Mouse (Mus musculus): ENCODE data around the gene Pptc7.

Pptc7 gene

DNA sequence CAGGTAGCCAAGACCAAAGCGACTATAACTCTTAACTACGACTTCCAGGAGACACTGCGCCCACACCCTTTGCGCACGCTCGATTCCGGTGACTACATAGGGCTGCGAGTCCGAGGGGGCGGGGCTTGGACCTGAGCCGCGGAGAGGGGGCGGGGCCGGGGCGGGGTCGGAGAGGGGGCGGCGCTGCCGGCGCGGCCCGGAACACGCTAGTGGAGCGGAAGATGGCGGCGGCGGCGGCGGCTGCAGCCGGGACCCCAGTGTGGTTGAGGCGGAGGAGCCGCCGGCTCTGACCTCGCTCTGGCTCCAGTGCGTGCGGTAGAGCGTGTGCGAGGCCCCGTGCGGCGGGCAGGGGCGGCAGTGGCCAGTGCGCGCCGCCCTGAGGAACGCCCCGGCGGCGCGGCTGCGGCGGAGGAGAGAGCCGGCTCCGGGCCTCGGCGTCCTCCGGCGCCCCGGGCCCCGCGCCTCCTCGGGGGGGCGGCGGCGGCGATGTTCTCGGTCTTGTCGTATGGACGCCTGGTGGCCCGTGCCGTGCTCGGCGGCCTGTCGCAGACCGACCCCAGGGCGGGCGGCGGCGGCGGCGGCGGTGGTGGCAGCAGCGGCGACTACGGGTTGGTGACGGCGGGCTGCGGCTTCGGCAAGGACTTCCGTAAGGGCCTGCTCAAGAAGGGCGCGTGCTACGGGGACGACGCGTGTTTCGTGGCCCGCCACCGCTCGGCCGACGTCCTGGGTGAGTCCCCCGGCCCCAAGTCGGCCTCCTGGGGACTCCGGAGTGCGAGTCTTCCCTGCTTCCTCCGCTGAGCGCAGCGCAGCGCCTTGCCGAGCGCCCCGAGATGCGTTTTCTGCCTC is at the start of gene Pptc7:
Gene Pptc7, plus strand, starts transcription at position 183 of the 846 bp plus-strand sequence.
- DNase-seq: peak; percentile 98

DNA sequence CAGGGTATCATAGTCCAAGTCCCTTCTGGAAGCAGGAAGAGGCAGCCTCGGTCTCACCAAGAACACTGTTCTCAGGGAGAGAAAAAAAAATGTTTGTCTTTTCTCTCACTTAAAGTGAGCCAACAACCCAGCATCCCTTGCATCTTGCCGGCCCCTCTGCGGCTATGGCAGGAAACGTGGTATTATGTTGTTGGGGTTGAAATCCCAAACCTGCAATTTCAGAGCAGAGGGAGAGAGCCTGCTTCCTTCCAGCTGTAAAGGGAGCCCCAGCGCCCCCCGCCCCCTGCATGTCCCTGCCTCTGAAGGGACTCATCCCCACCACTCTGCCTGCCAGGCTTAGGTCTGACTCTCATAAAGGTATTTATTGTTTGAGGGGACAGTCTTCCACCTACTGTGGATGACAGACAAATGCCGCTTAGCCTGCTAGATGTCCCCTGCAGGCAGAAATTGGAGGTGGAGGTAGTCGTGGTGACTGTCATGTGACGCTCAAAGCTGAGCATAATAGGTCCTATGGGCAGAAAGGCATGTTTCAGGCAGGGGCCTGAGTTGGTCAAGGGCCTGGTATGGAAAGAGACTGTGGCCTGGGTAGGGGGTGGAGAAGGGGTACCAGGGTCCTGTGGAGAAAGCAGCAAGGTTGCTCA is 48.8 kb upstream of the Pptc7 start:
- DNase-seq: peak; percentile 80

DNA sequence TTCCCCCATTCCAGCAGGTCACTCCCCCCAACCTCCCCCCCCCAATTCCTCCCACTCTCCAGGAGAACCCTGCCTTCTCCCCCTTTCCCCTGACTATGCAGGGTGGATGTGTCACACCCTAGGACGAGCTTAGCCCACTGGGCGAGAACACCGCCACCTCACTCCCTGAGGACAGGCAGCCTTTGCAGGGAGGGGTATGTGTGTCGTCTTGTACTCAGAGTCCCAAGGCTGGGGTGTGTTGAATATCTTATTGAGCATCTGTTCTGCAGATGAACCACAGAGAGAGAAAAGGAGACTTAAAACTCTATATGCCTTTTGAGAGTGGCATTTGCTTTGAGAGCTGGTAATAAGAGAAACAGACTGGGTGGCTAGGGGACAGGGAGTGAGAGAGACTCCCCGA is 47.0 kb upstream of the Pptc7 start:
- no peak for DNase-seq

DNA sequence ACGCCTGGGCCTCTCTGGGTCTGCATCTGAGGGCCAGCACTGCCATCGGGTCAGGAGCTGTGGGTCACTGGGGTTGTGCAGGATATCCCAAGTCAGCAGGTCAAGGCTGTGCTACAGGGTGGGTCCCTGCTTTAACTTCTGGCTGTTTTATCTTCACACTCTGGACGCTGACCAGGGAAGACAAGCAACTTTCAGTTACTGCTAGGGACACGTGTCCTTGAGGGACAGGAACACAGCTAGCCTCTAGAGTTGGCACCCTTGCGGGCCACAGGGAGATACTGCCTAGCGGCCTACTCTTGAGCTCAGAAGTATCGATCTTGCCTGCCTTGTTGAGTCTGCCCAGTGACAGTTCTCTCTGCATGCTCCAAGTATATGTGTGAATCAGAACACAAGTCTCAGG is 44.5 kb upstream of the Pptc7 start:
- DNase-seq: no peak

DNA sequence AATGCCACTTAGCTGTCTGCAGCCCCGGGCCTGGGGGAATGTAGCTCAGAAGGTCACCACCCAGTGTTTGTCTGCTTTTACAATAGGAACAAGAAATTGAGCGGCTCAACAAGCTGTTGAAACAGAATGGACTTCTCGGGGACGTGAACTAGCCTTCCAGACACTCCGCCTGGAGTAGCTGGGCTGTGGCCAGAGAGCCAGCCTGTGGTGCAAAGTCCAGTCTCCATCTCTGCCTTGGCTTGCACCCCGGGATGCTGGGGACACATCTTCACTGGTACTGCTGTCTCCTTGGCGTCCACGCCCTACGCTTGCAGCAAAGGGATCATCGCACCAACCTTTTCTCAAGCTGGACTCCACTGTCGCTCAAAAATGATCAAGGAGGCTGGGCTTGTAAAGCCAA is 43.6 kb upstream of the Pptc7 start:
- DNase-seq: no peak

DNA sequence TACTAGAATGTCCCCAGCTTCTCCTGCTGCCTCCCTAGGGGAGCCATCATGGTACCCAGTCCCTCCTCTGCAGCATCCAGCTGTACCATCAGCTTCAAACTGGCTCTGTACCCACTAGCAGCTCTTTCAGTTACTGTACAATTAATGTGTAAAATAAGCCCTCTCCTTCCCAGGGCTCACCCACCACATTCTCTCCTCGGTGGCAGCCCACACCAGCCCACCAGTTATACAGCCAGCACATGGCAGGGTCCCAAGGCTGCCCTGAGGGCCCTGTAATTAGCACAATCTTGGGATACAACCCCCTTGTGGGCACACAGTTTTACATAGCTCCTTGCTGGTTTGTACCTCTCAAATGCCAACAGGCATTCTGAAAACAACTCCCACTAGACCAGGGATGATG is 43.2 kb upstream of the Pptc7 start:
- no peak for DNase-seq

DNA sequence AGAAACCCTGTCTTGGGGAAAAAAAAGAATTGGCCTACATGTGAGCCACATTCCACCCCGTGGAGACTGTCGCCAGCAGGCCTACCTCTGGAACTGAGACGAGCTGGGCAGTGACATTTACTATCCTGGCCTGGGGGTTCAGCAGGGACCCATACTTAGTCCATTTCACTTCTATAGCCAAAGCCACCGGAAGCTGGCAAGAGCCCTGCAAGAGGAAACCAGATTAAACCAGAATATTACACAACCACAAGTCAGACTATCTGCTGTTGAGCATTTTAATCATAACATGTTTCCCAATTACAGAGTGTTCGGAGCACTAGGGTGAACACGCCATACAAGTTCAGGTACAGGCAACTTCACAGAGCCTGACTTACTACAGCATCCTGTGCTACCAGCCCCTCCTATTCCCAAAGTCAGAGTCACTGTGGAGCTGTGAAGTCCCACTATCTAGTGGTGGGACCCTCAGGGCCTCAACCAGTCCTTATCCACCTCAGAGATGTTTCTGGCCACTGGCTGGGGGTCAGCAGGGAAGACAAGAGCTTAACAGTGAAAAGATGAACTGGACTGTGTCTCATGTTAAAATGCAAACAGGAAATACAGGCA is 41.5 kb upstream of the Pptc7 start:
- no peak for DNase-seq

DNA sequence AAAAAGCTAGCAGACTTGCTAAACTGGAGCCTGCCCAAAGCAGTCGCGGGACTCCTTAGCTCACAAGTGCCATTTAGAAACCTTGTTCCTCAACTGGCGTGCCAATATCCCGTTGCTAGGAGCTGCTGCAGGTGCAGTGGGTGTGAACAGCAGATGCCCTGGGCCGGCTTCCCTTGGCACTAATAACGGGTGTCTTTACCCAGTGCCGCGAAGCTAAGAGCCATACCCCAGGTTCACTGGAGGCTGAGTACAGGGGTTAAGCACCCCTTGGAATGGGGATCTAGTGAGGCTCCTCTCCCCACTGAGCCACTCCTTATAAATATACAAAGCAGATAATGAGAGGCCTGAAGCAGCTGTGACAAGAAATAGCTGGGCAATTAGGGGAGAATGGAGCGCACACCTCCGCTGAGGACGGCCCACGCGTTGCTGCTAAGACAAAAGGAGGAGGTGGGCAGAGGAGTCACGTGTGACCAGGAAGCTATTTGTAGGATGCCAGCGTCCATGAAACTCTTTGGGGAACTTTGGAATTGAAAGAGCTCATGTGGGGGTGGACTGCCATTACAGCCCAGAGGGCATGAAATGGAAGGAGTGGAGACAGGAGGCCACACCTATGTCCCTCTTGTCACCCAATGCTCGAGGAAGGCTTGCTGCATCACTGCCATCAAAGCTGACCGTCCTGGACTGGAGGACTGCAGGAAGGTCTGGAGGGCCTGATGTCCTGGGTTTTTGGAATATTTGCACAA is 40.2 kb upstream of the Pptc7 start:
- no peak for DNase-seq

DNA sequence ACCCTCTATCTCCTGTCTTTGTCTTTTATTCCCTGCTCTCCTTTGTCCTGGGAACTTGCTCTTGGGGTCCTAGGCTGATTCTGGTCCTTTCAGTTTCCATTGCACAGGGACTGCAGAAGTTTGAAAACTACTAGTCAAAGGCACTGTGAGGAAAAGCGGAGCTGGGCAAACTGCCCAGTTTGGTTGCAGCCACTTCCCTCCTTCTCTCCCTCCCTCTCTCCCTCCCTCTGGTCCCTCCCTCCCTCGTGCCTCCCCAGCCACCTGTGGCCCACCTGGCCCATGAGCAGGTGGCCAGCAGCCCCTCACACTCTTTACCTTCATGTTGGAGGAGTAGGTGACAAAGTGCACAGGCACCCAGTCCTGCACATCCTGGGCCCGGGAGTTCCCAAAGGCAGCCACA is 39.0 kb upstream of the Pptc7 start:
- no peak for DNase-seq

DNA sequence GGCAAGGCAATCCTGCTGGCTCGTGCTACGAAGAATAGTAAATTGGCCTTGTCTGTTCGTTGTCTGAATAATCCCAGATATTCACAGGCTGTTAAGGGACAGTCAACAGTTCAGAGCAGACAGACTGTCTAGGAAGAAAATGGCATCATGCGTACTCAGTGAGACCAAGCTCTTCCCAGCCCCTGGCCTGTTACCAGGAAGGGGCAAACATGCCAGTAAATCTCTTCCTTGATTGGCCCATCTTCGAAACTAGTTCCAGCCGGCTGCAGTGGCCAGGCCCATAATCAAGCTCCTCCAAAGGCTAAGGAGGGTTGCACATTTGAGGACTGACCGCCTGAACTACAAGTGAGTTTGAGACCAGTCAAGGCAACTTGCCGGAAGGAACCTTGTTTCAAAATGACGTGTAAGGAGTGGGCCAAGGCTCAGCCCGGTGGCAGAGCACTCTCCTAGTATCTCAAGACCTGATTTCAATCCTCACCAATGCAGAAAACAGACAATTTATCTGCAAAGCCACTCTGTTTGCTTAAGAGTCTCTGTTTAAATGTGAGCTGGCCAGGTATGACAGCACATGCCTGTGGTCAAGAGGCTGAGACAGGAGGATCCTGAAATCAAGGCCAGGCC is 37.5 kb upstream of the Pptc7 start:
- no peak for DNase-seq

DNA sequence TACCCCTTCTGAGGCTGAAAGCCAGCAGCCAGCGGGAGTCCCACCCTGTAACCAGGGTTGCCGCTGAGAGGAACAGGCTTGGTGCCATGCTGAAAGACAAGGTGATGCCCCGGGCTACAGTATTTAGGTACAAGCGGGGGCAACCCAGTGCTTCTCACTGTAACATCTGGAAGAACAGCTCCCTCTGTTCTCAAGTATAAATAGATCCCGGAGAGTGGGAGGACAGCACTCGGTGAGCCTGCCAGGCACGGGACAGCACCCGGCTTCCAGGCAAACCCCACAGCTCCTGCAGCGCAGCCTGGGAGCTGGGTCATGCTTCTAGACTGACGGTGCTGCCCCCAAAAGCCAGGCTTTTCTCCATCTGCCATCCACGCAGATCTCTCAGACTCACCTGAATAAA is 36.6 kb upstream of the Pptc7 start:
- no peak for DNase-seq

DNA sequence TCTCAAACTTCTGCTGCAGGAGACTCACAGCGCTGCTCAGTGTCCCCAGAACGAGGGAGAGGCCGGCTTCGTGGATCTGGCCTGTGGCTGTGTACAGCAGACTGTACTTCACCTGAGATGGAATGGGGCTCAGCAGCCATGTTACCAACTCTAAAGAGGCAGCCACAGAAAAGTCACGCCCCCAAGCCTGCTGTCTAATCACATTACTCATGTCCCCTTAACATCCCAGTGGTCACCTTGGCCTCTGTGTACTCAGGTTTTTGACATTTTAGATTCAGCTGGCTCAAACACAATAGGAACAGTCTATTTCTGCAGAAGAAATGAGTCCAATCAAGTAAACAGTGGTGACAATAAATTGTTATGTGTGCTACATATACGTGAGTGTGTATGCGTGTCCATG is 36.2 kb upstream of the Pptc7 start:
- DNase-seq: no peak

DNA sequence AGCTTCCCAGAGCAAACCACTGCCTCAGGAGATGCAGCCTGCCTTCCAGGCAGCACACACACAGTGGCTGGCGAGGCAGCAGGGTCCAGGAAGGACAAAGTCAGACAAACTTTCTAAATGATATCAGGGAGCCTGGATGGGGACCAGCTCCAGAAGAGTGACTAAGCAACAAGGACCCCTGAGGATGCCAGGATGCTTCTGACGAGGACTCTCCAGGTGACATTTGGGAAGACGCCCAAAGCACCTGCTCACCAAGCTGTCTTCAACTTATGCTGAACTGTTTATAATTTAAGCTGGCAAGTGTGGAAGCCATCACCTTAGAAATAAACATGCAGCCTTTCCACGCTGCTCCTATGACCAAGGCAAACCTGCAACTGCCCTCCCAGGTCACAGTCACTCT is 34.9 kb upstream of the Pptc7 start:
- DNase-seq: no peak

DNA sequence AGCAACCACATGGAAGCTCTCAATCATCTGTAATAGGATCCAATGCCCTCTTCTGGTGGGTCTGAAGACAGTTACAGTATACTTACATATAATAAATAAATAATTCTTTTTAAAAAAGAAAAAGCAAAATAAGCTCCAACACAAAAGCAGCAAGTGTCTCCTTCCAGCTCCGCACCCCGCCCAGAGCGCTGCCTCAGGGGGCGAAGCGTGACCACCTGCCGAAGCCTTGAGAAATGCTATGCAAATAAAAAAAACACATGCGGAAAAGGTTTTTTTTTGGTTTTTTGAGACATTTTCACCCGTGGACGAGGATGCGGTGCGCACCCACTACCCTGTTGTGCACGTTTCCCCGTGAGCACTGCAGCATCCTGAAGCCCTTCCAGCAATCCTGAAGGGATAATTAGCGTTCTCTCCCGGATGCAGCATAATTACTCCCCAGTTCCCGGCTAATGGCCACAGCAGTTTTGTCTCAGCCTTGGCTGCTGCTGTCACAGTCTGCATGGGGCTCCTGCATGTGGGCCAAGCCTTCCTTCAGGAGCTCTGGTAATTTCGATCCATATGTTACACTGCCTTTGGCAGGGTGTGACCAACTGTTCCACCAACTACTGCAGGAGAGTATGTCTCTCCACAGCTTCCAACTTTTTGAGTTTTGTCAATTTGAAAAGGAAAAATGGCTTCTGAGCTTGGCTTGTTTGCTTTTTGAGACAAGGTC is 32.1 kb upstream of the Pptc7 start:
- DNase-seq: no peak

DNA sequence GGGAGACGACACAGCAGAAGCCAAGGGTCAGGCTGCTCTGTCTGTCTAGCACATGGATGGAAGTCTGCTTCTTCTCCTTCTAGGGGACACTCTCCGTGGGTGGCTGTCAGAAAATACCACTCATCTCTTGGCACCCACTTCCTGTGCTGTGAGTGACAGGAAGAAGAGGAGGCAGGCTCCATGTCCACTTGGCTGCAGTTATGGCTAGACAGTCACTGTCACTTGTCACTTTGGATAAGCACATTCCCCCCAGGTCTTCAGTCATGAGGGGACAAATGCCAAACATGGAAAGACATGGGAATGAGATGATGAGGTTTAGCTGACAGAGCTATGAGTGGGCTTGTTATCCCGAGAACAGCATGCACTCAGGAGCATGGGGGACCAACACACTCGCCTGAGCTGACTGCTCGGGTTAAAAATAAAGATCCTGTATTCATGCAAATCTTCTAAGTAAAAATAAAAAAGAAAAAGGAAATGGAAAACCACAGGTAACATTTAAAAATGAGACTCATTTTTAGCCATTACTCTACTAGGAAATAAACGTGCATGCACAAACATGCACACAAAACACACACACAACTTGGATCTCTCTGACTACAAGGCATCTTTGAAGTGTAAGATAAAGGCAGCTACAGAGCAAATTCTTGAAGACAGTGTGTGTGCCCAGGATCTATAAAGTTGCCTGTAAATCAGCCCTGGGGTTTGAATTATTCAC is 26.0 kb upstream of the Pptc7 start:
- no peak for DNase-seq

DNA sequence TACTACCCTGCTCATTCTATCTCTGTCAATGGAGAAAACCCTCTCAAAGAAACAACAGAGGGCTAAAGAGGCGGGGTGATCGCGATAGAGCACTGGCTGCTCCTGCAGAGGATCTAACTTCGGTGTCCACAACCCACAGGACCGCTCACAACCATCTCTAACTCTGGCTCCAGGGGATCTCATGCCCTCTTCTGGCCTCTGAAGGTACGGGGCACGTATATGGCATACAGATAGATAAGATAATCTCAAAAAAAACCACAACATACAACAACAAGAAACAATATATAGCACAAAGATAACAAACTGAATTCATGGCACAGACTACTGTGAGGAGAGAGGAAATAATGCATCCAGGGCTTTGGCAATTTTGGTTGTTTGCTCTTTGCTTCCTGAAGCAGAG is 22.1 kb upstream of the Pptc7 start:
- DNase-seq: peak; percentile 54

DNA sequence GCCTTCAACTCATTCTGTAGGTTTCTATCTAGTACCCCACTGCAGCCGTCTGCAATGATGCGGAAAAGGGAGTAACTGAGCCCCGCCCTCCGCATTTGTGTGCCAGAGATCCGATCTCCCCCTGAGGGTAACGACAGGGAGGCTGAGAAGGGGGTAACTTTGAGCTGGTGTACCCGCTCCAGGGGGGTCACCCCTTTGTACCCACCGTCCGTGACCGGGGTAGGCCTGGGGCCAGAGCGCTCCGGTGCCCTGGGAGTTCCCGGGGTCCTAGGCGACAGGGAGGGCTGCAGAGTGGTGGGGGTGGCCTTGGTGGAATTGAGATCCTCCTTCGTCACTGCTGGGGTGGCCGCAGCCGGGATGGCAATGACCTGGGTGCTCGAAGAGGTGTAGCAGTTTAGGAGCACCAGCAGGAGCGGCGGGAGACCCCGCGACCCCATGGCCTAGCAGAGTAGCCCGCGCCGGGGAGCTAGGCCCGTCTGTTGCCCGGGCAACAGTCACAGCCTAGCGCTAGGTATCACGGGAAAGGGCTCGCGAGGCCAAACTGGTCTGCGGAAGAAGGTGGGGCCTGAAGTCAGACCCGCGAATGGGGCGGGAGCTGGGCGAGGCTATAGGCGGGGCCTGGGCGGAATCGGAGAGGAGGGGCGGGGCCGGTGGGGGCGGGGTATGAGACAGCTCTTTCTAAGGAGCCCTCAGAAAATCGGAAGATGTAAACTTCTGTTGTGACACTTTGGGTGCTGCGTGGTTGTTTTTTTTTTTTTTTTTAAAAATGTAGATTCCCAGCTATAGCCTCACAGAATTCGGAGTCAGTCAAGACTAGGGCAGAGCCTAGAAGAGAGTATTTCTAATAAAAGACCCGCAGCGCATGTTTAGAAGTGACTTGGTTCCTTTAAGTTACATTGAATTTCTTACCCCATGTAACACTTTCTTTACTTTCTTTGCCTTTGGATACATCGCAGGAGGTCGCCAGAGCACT is 19.9 kb upstream of the Pptc7 start, which contains the start of gene Tctn1:
Gene Tctn1, minus strand, starts transcription at position 528 of the 973 bp plus-strand sequence.
- DNase-seq: peak; percentile 96

DNA sequence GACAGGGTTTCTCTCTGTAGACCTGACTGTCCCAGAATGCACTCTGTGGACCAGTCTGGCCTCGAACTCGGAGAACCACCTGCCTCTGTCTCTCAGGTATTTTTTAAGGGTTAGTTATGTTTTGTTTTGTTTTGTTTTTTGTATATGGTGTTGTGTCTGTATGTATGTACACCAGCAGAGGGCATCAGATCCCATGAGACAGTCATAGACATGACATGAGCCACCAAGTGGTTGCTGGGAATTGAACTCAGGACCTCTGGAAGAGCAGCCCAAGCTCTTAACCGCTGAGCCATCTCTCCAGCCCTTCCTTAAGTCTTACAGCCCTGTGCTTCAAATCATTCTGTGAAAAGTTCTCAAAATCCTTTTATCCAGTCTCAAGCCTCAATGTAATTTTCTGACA is 19.0 kb upstream of the Pptc7 start:
- no peak for DNase-seq

DNA sequence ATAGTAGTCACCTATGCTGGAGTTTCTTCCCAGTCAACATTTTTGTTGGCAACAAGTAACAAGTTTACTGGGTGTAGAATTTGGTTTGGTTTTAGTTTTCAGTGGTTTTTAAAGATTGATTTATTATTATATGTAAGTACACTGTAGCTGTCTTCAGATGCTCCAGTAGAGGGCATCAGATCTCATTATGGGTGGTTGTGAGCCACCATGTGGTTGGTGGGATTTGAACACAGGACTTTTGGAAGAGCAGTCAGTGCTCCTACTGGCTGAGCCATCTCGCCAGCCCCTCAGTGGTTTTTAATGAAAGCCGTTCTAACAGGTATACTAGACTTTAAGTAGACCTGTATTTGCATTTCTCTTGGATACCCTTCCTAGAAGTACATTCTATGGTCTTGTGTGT is 18.2 kb upstream of the Pptc7 start:
- no peak for DNase-seq

DNA sequence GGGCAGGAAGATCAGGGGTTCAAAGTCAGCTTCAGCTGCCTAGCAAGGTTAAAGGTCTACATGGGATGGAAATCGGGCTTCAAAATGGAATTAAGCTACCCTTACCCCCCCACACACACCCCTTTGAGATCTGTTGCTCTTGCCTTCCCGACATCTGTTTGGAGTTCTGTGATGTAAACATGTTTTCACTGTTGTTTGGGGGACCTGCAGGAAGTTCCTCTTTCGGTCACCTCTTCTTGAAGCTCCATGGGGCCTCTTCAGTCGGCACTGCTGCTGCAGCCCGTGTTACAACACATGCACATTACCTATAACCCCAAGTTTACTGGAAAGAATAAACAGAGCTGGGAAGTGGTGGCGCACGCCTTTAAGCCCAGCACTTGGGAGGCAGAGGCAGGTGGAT is 17.0 kb upstream of the Pptc7 start:
- no peak for DNase-seq
